Mouse (Mus musculus) layer of hippocampus, adult 2 months (tissue): ENCODE results near the gene Flot1. TPM values are rescaled to one million over a fixed set of nuclear protein-coding genes. Genes with fewer than 3 reads are reported as not detected.

ENCODE experiments used
- DNase-seq, 2 experiments: peaks; one replicate each; pipeline ENCODE4 v3.0.0; 2022; ENCODE audit warnings: low spot score in 2 of 2
- H3K27ac ChIP-seq: fragments of 200-600 bp; 2 replicates; pipeline ENCODE4 v1.8.1; 2022
- H3K4me3 ChIP-seq: fragments of 200-600 bp; 2 replicates; pipeline ENCODE4 v1.8.1; 2022; ENCODE audit warnings: mild to moderate bottlenecking
- CTCF ChIP-seq: fragments of 200-600 bp; conservative IDR thresholded peaks from 2 replicates; pipeline ENCODE4 v1.8.1; 2022; ENCODE audit warnings: antibody characterized with exemption, mild to moderate bottlenecking, moderate library complexity
- long read RNA-seq, 2 experiments: library from polyadenylated mRNA; stranded (forward); transcript quantifications; one replicate each; pipeline ENCODE4 v2.0.0; 2021; ENCODE audit warnings: borderline mapping rate in 2 of 2
- total RNA-seq, 2 experiments: library from RNA; stranded (reverse); gene quantifications; 2 replicates each; pipeline ENCODE4 v1.2.3; 2021

Gene Flot1
- 100 to 1,000 TPM; 124 to 128 TPM for total RNA-seq
- long read RNA-seq, experiment 1, transcript Flot1-201 (13 exons, 1,825 nt) = major isoform, 85 of 135 reads
- long read RNA-seq, experiment 1, partial matches to known transcripts = 37 of 135 reads
- long read RNA-seq, experiment 1, other reads (novel, unspliced or antisense) = 11 of 135 reads
- long read RNA-seq, experiment 2, transcript Flot1-201 (13 exons, 1,825 nt) = major isoform, 120 of 179 reads
- long read RNA-seq, experiment 2, partial matches to known transcripts = 38 of 179 reads
- long read RNA-seq, experiment 2, other reads (novel, unspliced or antisense) = 20 of 179 reads

DNA sequence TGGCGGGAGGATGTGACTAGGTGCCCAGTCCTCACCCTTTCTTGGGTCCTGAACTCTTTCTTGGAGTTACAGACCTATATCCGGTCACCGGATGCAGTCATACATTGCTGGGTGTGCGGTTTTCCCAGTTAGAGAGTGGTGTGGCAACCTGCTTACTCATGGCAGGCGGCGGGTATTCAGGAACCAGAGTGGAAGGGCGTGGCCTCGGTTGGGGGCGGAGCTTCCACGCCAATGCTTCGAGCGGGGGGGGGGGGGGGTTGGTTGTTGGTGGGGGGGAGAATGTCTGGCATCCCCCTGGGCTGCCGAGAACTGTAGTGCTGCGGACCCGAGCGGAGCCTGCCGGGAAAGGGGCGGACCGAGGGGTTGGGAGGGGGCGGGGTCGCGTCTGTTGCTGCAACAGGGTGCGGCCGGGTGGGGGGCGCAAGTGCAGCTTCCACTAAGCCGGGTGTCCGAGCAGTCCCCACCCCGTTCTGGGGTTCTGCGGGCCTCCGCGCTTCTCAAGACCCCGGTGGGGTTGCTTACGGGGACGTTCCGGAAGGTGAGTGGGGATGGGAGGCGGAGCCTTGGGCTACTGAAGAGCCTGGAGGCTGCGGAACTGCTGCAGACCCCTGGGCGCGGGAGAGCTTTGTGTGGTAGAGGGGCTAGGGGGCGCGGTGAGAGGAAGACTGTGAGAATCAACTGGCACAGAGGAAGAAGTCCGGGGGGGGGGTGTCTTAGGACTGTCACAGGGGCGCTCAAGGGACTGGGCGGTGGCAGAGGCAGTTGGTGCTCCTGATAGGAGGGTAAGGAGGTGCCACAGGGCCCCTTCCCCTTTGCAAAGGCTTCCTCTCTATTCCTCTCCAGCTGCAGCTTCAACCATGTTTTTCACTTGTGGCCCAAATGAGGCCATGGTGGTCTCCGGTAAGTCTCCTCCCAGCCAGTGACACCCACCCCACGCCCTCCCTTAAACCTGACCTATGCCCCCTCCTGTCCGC lies at the start of gene Flot1:
Flot1 (plus strand) TSS at position 267 of the 974 bp plus-strand sequence.
- Histone ChIP-seq H3K4me3 (peak within 1 kb of the TSS; percentile 92), H3K27ac (peak within 1 kb of the TSS; percentile 91)
- no peak for TF ChIP-seq CTCF
- peak in 1 of 2 experiments; percentile 68 for DNase-seq

GRCm38 (mm10) chr17:35776811-35777609 lies 46.0 kb upstream of the Flot1 start:
- peak; percentile 75 to 77 for DNase-seq
- no peak overlapping the region for H3K4me3 ChIP-seq
- no peak for TF ChIP-seq CTCF
- peak overlapping the region; percentile 77 for H3K27ac ChIP-seq

DNA sequence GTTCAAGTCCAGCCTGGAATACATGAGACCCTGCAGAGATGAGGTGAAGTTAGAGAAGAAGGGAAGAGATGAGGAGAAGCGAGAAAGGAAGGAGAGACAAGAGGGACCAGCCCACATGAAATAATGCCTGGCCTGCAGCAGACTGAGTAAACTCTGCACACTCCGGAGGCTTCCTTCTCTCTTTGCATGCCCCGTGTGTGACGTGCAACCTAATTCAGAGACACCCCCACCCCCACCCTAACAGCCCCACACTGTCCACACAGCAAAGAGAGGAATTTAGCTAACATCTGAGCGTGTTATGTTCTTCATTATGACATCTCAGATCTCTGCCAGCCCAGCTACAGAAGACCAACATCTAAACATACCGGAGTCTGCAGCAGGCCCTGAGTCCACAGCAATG lies 44.1 kb upstream of the Flot1 start:
- no peak for TF ChIP-seq CTCF
- DNase-seq = no peak
- no peak overlapping the region for H3K27ac ChIP-seq
- no peak overlapping the region for H3K4me3 ChIP-seq

DNA sequence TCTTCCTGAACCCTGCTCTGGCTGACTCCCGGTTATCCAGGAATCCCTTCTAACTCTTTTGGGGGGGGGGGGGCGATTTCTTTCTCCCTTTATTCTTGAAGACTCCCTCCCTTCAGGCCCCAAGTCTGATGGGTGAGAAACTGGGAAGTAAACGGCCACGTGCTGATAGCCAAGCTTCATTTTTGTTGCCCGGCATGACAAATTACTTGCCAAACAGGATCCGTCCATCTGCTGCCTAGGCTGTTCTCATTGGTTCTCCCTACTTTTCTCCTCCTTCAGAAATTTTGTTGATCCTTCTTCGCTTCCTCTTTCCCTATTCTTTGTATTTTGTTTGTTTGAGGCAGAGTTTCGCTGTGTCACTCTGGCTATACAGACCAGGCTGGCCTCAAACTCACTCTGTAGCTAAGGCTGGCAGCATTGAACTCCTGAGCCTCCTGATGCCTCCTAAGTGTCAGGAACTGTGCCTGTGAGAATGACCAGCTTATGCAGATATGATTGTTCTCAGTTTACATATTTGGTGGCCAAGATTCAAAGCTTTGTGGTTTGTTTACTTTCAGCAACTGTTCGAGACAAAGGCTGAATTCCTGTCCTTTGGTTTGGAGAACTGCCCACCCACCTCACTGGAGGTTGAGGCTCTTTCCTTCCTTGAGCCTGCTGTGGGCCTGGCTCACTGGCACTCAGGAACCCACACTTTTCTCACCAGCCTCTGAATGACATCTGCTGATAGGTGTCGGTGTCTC lies 43.4 kb upstream of the Flot1 start:
- H3K27ac ChIP-seq = no peak overlapping the region
- TF ChIP-seq CTCF = no peak

DNA sequence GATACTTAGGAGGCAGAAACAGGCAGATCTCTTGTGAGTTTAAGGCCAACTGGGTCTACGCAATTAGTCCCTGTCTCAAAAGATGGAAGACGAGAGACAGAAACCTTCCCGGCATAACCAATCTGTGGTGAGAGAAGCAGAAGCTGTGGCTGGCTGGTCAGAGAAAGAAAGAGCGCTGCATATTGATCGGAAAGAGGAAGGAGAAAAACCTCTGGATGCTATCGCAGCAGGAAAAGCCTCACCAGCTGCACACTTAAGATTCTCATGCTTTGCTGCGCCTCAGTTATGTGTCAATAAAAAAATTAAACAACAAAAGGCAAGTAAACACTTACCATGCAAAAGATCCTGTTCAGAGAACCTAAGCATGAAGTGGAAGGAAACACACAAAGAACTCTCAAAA lies 42.7 kb upstream of the Flot1 start:
- DNase-seq = no peak
- H3K27ac ChIP-seq = no peak overlapping the region
- TF ChIP-seq CTCF = no peak
- H3K4me3 ChIP-seq = no peak overlapping the region

More for the DNA sequence above, 43.4 kb upstream of the Flot1 start:
- no peak overlapping the region for H3K4me3 ChIP-seq
- DNase-seq = no peak

- no peak for DNase-seq
- peak; percentile 71 for TF ChIP-seq CTCF
- no peak overlapping the region for H3K4me3 ChIP-seq
- no peak overlapping the region for H3K27ac ChIP-seq
These were observed 40.6 kb upstream of the Flot1 start for GRCm38 (mm10) chr17:35782398-35782797.

DNA sequence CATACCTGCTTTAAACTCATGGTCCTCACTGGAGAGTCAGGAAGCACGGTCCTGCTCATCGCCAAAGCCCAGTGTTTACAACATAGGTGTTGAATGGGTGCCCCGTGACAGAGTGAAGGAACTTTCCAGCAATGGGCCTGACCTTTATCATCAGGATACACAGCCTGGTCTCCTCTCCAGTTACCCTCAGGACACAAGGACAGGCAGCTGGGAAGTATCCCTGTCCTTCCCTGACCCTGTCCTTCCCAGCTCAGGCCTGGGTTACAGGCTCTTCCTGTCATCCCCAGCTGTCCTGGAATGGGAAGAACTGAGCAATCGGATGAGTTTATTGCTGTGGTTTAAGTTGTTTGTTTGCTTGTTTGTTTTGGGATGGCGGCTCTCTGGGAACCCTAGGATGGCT lies 40.1 kb upstream of the Flot1 start:
- Histone ChIP-seq H3K27ac (no peak overlapping the region), H3K4me3 (no peak overlapping the region)
- DNase-seq = no peak
- TF ChIP-seq CTCF = no peak

DNA sequence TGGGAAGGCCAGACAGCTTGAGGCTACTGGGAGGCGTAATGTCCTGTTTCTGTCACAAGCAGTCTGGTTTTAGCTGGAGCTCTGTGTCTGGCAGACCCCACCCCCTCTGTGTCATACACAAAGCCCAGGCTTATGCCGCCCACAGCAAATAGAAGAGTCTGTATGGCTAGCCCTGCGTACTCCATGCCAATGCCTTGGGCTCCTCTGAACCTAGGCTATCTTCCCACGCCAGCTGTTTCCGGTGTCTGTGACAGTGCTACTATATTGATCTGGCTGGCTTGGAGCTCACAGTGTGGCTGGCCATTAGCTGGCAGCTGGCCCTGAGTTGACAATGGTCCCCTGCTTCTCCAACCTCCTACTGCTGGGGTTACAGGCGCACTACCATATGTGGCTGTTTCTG lies 39.1 kb upstream of the Flot1 start:
- Histone ChIP-seq H3K27ac (no peak overlapping the region), H3K4me3 (no peak overlapping the region)
- peak in 1 of 2 experiments; percentile 17 for DNase-seq
- TF ChIP-seq CTCF = no peak

DNA sequence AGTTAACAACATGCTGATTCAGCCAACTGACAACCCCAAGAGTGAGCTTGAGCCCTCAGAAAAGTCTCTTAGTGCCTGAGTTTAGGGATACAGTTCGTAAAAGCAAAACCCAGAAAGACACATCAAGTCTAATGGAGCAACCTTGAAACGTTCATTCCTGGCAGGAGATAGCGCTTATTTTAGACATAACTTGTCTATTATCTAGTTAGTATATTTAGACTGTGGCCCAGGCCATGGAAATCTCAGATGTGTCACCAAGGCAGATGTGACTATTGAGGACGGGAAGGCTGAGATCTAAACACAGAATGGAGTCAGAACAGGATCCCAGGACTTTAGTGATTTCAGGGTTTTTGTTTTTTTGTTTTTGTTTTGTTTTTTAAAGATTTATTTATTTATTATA lies 37.9 kb upstream of the Flot1 start:
- H3K27ac ChIP-seq = no peak overlapping the region
- no peak overlapping the region for H3K4me3 ChIP-seq
- no peak for DNase-seq
- no peak for TF ChIP-seq CTCF

DNA sequence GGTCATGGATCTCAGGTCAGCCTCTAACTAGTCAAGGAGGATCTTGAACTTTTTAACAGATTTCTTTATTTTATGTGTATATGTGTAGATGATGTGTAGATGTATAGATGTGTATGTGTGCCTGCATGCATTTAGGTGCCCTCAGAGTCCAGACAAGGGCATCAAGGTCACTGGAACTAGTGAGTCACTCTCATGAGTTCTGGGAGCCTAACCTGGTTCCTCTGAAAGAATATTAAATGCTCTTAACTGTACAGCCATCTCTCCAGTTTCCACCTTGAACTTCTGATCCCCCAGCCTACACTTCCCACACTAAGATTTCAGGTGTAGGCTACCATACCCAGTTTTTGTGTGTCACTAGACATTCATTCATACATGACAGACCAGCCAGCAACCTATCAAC lies 35.5 kb upstream of the Flot1 start:
- no peak for TF ChIP-seq CTCF
- DNase-seq = no peak
- Histone ChIP-seq H3K4me3 (no peak overlapping the region), H3K27ac (no peak overlapping the region)

GRCm38 (mm10) chr17:35788025-35788424 lies 35.0 kb upstream of the Flot1 start:
- TF ChIP-seq CTCF = no peak
- no peak for DNase-seq
- no peak overlapping the region for H3K4me3 ChIP-seq
- H3K27ac ChIP-seq = no peak overlapping the region

DNA sequence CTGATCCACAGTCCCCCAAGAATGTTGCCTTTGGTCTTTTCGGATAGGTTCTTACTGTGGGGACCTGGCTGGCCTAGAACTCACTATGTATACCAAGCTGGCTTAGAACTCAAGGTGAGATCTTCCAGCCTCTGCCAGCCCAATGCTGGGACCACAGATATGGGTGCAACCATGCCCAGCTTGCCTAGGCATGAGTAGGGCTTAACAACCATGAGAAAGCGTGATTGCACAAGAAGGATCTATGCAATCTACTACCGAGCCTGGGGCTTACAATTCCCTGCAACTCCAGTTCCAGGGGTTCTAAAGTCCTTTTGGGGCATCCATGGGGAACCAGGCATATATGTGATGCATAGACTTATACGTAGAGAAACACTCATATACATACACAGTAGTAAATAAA lies 32.1 kb upstream of the Flot1 start:
- DNase-seq = no peak
- Histone ChIP-seq H3K4me3 (no peak overlapping the region), H3K27ac (no peak overlapping the region)
- TF ChIP-seq CTCF = no peak

- DNase-seq = no peak
- Histone ChIP-seq H3K27ac (no peak overlapping the region), H3K4me3 (no peak overlapping the region)
- TF ChIP-seq CTCF = no peak
These were observed 30.2 kb upstream of the Flot1 start for GRCm38 (mm10) chr17:35792837-35793236.
